ENCODE assay signal across 8 mouse cellular contexts in the genomic region with DNA sequence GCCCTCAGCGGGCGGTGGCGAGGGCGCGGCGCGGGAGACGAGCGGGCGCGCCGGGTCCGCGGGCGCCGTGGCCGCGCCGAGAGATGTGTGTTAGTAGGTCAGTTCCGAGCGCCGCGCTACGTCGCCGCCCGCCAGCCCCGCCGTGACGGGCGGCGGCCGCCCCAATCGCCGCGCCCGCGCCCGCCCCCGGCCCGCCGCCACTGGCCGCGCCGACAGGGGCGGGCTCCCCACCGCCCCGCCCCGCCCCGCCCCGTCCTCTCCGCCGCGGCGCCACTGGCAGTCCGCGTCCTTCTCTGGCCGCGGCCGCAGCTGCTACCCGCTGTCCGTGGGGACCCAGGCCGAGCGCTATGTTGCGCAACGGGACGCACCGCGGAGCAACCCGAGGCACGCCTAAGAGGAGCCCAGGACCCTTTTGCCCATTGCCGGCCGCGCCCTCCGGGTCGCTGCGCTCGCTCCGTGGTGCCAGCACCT. TPM values are rescaled to one million over a fixed set of nuclear protein-coding genes. Genes with fewer than 3 reads are reported as not detected.
A peak's percentile ranks its signal among the peaks of the same experiment; 100 is the strongest.
DNase-seq lines count a peak whose midpoint lies in the region; ATAC-seq and TF ChIP-seq lines count a peak whose summit lies in the region.

Nfil3 (minus strand) TSS at position 123 of the 471 bp plus-strand sequence.

- TF ChIP-seq POLR2A in MEL (IDR thresholded peaks at IDR 0.05; ENCODE audit: control insufficient read depth in 1 of 2, insufficient read depth in 1 of 2, low read depth in 1 of 2, low read length in 2 of 2, poor library complexity in 1 of 2) = 0 out of 4 replicates have a peak, but pooled peaks of 1 of the 2 experiments have one; percentile 37

- H3K79me2 ChIP-seq in MEL (ENCODE audit: control insufficient read depth, insufficient read depth, low read length, poor library complexity) = no peaks in the 10 kb centered on the region

- DNase-seq in MEL (ENCODE audit: low read depth, low spot score) = peak; percentile 44
- DNase-seq in brain, adult 2 months (ENCODE audit: low read depth, low spot score) = peak; percentile 91
- peak; percentile 90 for DNase-seq in gastrocnemius, adult 18-20 months (ENCODE audit: low spot score)
- DNase-seq in hindbrain, embryonic 14.5 days (ENCODE audit: low spot score) = peak; percentile 86
- DNase-seq in left cerebral cortex, adult 18-20 months (ENCODE audit: low spot score in 2 of 2) = peak; percentile 68 to 88
- DNase-seq in lung, postnatal 36 days = peak; percentile 84
- peak; percentile 83 for DNase-seq in ovary, postnatal 36 days (ENCODE audit: low spot score)

- TF ChIP-seq EP300 in MEL (IDR thresholded peaks at IDR 0.05; ENCODE audit: low read depth in 1 of 2, low read length in 2 of 2) = no peak

- H3K4me3 ChIP-seq in MEL (ENCODE audit: control insufficient read depth in 1 of 2, insufficient read depth in 1 of 2, low read depth in 2 of 2, low read length in 2 of 2) = peak within 1 kb of the TSS; percentile 68 to 79
- peak within 1 kb of the TSS; percentile 93 for H3K4me3 ChIP-seq in hindbrain, embryonic 14.5 days (replicated peaks; ENCODE audit: low read length)

- H3K4me1 ChIP-seq in MEL (ENCODE audit: control insufficient read depth in 1 of 2, insufficient read depth in 2 of 2, low read length in 2 of 2) = no peaks in the 10 kb centered on the region; a peak in 1 of 4 replicates
- H3K4me1 ChIP-seq in hindbrain, embryonic 14.5 days (replicated peaks; ENCODE audit: control insufficient read depth, insufficient read depth, low read length) = peaks cover 26% of the 10 kb centered on the region

- peak within 1 kb of the TSS; percentile 59 for H3K9ac ChIP-seq in MEL (ENCODE audit: control insufficient read depth, low read depth, low read length, poor library complexity, severe bottlenecking)
- peak within 1 kb of the TSS; percentile 99 for H3K9ac ChIP-seq in hindbrain, embryonic 14.5 days

- TF ChIP-seq RAD21 in MEL (IDR thresholded peaks at IDR 0.05; ENCODE audit: low read depth, low read length) = no peak

- H3K9me3 ChIP-seq in MEL (replicated peaks; ENCODE audit: insufficient read depth, low read length) = no peaks in the 10 kb centered on the region
- no peaks in the 10 kb centered on the region for H3K9me3 ChIP-seq in hindbrain, embryonic 14.5 days (ENCODE audit: control insufficient read depth, low read length)

- no peak within 1 kb of the TSS for H3K27ac ChIP-seq in MEL (ENCODE audit: control insufficient read depth, low read depth, low read length)
- peak within 1 kb of the TSS; percentile 99 for H3K27ac ChIP-seq in hindbrain, embryonic 14.5 days

- no peaks in the 10 kb centered on the region for H3K27me3 ChIP-seq in MEL (ENCODE audit: control insufficient read depth in 1 of 2, insufficient read depth in 2 of 2, low read length in 2 of 2)
- H3K27me3 ChIP-seq in hindbrain, embryonic 14.5 days (ENCODE audit: control insufficient read depth, insufficient read depth, low read length) = no peaks in the 10 kb centered on the region

- H3K4me2 ChIP-seq in hindbrain, embryonic 14.5 days (replicated peaks) = peak within 1 kb of the TSS; percentile 96

- ATAC-seq in hindbrain, embryonic 14.5 days (ENCODE audit: low FRiP score) = peak; percentile 90
- no peak; the same call in 1 of the 2 replicates for ATAC-seq in erythroid progenitor cell, adult 5-6 weeks (replicated peaks; ENCODE audit: low FRiP score, poor library complexity, severe bottlenecking)

- no peak for TF ChIP-seq CTCF in MEL (IDR thresholded peaks at IDR 0.05 in 2 of 3, conservative IDR thresholded peaks at IDR 0.05 in 1 of 3; ENCODE audit: control insufficient read depth in 1 of 3, insufficient read depth in 1 of 3, low read depth in 2 of 3, low read length in 3 of 3, poor library complexity in 1 of 3, severe bottlenecking in 1 of 3)

- under 1% methylated on average over 74 of the region's 79 CpGs for WGBS in hindbrain, embryonic 14.5 days

- H3K36me3 ChIP-seq in MEL (ENCODE audit: control insufficient read depth in 1 of 2, insufficient read depth in 2 of 2, low read length in 2 of 2) = peaks cover 0 to 2% of the 10 kb centered on the region in 2 experiments; a peak in 1 of 4 replicates
- H3K36me3 ChIP-seq in hindbrain, embryonic 14.5 days (replicated peaks; ENCODE audit: control insufficient read depth, insufficient read depth) = no peaks in the 10 kb centered on the region

TF ChIP-seq in MEL, 35 proteins besides CTCF, POLR2A, EP300 and RAD21:
- peak; percentile 6; the same call in 1 of the 2 replicates for TF ChIP-seq MXI1 (IDR thresholded peaks at IDR 0.05; ENCODE audit: low read depth, low read length)
- TF ChIP-seq KAT2A (conservative IDR thresholded peaks at IDR 0.05; ENCODE audit: low read depth, low read length) = no peak

RNA-seq across cellular contexts. Expression of gene Nfil3, which starts in this region (rescaled TPM):
- total RNA-seq in MEL (2012; rRNA removed) = 0.35 and 0.65 TPM in 2 replicates
- polyA plus RNA-seq in MEL (2012; ENCODE audit: insufficient read depth in 1 of 2, insufficient read length in 2 of 2, low read depth in 1 of 2, low replicate concordance in 2 of 2, missing spikeins in 1 of 2) = under 1 TPM in 1 of 2 experiments, not detected in 1; 0.93 TPM
- total RNA-seq in gastrocnemius, adult 18-20 months (2021) = 10 to 100 TPM; 73.2 to 88.2 TPM
- polyA plus RNA-seq in hindbrain, embryonic 14.5 days (2014; fragmentation: Nextera tagmentation; extraction: Ambion mirVana) = 45.2 and 45.6 TPM in 2 replicates
- 10 to 100 TPM; 20.3 to 30.0 TPM for total RNA-seq in left cerebral cortex, adult 18-20 months (2021)
- 2.9 and 3.6 TPM in 2 replicates for total RNA-seq in erythroid progenitor cell, adult 5-6 weeks (2015; ENCODE audit: low replicate concordance)
- 1.7 and 3.7 TPM in 2 replicates for total RNA-seq in erythroid progenitor cell, adult 5-6 weeks (2017; ENCODE audit: low replicate concordance)

Comparison
In these comparisons a context has a peak if more than half of its experiments do, and no peak if none do; other contexts are left out.
1. RNA of gene Nfil3 (total RNA-seq): 73.2 to 88.2 TPM in gastrocnemius, adult 18-20 months and 20.3 to 30.0 TPM in left cerebral cortex, adult 18-20 months; 1.7 to 3.7 TPM in erythroid progenitor cell, adult 5-6 weeks and 0.35 to 0.65 TPM in MEL; every median in the first group is over 4 times any median in the second.
2. RNA of gene Nfil3 (polyA plus RNA-seq): 45.2 to 45.6 TPM in hindbrain, embryonic 14.5 days; 0.93 TPM in MEL; every median in the first group is over 10 times any median in the second.
3. Peak in DNase-seq, H3K4me3 ChIP-seq and H3K9ac ChIP-seq in MEL; RNA of the gene not detected or under 1 TPM.
4. Peak in every context shown above with its lines, with median percentiles within 50 percentile points of each other: DNase-seq.